Mouse (Mus musculus) C2C12 (cell line): ENCODE measurements around the gene Lrrc61. TPM values are rescaled to one million over a fixed set of nuclear protein-coding genes. Genes with fewer than 3 reads are reported as not detected.

Experiments
- H3K27me3 ChIP-seq: one replicate; pipeline ENCODE4 v1.6.1; 2011; ENCODE audit not compliant: control insufficient read depth, insufficient read depth, insufficient read length
- H3K36me3 ChIP-seq: one replicate; pipeline ENCODE4 v1.6.1; 2011; ENCODE audit not compliant: control insufficient read depth, insufficient read depth
- H3K4me3 ChIP-seq: one replicate; pipeline ENCODE4 v1.5.1; 2011; ENCODE audit warnings: mild to moderate bottlenecking, control low read depth; ENCODE audit not compliant: poor library complexity, insufficient read depth, severe bottlenecking
- H3K79me2 ChIP-seq: one replicate; pipeline ENCODE4 v1.6.1; 2011; ENCODE audit not compliant: control insufficient read depth, insufficient read depth
- H3K79me3 ChIP-seq: one replicate; pipeline ENCODE4 v1.6.1; 2011; ENCODE audit warnings: low read depth, control low read depth
- H3ac ChIP-seq: one replicate; pipeline ENCODE3; 2011; ENCODE audit warnings: low read depth; ENCODE audit not compliant: control insufficient read depth, insufficient read length
- CEBPB ChIP-seq: IDR thresholded peaks from one replicate; pipeline ENCODE4 v1.6.1; 2011; ENCODE audit warnings: low read depth, mild to moderate bottlenecking, control low read depth, moderate library complexity
- CTCF ChIP-seq: IDR thresholded peaks from one replicate; pipeline ENCODE4 v1.5.1; 2011; ENCODE audit not compliant: control insufficient read depth, insufficient read depth, insufficient read length
- FOSL1 ChIP-seq: IDR thresholded peaks from one replicate; pipeline ENCODE4 v1.8.0; 2011; ENCODE audit warnings: mild to moderate bottlenecking, low read length; ENCODE audit not compliant: poor library complexity, insufficient read depth, severe bottlenecking
- MAX ChIP-seq: IDR thresholded peaks from one replicate; pipeline ENCODE4 v1.6.1; 2011; ENCODE audit warnings: mild to moderate bottlenecking, control low read depth
- MYOD1 ChIP-seq: IDR thresholded peaks from one replicate; pipeline ENCODE4 v1.6.1; 2011; ENCODE audit warnings: low read depth; ENCODE audit not compliant: control insufficient read depth, insufficient read length
- MYOG ChIP-seq: IDR thresholded peaks from one replicate; pipeline ENCODE4 v1.6.1; 2011; ENCODE audit not compliant: control insufficient read depth, insufficient read length; ENCODE audit errors: extremely low read depth
- USF1 ChIP-seq: IDR thresholded peaks from one replicate; pipeline ENCODE4 v1.6.1; 2011; ENCODE audit warnings: low read depth, mild to moderate bottlenecking, control low read depth, moderate library complexity
- polyA plus RNA-seq: library from polyadenylated mRNA; unstranded; fragments of >200 nt; fragmentation: generic; extraction: Trizol; gene quantifications from one replicate; pipeline ENCODE4 v1.2.1, GENCODE M21; 2012; ENCODE audit warnings: missing spikeins

Lrrc61 gene
- polyA plus RNA-seq, 1 experiment, result 6.2 TPM

DNA sequence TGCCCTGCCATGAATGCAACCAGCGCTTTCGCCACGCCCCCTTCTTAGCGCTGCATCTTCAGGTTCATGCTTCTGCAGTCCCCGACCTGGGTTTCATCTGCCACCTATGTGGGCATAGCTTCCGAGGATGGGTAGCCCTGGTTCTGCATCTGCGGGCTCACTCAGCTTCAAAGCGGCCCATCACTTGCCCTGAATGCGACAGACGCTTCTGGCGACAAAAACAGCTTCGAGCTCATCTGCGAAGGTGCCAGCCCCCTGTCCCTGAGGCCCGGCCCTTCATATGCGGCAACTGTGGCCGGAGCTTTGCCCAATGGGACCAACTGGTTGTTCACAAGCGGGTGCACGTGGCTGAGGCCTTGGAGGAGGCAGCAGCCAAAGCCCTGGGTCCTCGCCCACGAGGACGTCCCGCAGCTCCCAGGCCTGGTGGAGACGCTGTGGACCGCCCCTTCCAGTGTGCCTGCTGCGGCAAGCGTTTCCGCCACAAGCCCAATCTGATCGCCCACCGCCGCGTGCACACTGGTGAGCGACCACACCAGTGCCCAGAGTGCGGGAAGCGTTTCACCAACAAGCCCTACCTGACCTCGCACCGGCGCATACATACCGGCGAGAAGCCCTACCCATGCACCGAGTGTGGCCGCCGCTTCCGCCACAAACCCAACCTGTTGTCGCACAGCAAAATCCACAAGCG is 42.1 kb downstream of the Lrrc61 start:
- H3K27me3 ChIP-seq, result no peaks in the 10 kb centered on the region
- no peak overlapping the region for H3K4me3 ChIP-seq

DNA sequence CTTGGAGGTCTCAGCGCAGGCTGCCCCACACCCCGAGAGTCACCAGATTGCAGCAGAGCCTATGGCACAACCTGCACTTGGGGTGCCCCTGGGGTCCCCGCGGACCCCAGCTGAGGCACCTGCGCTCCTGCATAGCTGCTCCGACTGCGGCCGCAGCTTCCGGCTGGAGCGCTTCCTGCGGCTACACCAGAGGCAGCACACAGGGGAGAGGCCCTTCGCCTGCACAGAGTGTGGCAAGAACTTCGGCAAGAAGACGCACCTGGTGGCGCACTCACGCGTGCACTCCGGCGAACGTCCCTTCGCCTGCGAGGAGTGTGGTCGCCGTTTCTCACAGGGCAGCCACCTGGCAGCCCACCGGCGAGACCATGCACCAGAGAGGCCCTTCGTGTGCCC is 42.6 kb downstream of the Lrrc61 start:
- TF ChIP-seq MYOD1, result no peak
- TF ChIP-seq USF1, result no peak
- TF ChIP-seq MAX, result no peak
- TF ChIP-seq CEBPB, result no peak
- TF ChIP-seq MYOG, result no peak
- no peak for TF ChIP-seq FOSL1
- TF ChIP-seq CTCF, result no peak
- no peak overlapping the region for H3K4me3 ChIP-seq
- H3K79me3 ChIP-seq, result peaks cover 22% of the 10 kb centered on the region
- peaks cover 31% of the 10 kb centered on the region for H3K36me3 ChIP-seq
- H3K27me3 ChIP-seq, result no peaks in the 10 kb centered on the region
- H3K79me2 ChIP-seq, result peaks cover 42% of the 10 kb centered on the region
- H3ac ChIP-seq, result no peak overlapping the region

More for the DNA sequence above, 42.1 kb downstream of the Lrrc61 start:
- Histone ChIP-seq H3K36me3 (peaks cover 31% of the 10 kb centered on the region), H3K79me3 (peaks cover 22% of the 10 kb centered on the region), H3ac (no peak overlapping the region), H3K79me2 (peaks cover 42% of the 10 kb centered on the region)
- TF ChIP-seq MAX, result no peak

DNA sequence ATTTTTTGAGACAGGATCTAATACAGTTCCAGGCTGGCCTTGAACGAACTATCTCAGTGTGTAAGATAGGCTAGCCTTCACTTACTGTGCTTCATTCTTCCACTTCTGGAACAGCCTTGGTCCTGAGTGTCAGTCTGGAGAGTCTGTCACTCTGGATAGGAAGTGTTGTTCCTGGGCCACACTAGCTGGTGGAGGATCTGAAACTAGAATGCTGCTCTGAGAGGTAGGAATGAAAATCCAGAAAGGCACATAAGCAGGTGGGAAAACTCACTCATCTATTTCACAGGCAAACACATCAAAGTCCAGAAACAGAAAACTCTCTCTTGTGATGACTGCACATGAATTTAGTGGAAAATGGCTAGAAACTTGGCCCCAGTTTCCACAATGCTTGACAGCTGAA is 46.0 kb downstream of the Lrrc61 start:
- TF ChIP-seq MYOG (no peak), MYOD1 (no peak), CEBPB (no peak)
- Histone ChIP-seq H3K79me2 (peaks cover 24% of the 10 kb centered on the region), H3K36me3 (peaks cover 31% of the 10 kb centered on the region), H3K4me3 (no peak overlapping the region), H3K79me3 (peaks cover 8% of the 10 kb centered on the region), H3ac (no peak overlapping the region), H3K27me3 (no peaks in the 10 kb centered on the region)

DNA sequence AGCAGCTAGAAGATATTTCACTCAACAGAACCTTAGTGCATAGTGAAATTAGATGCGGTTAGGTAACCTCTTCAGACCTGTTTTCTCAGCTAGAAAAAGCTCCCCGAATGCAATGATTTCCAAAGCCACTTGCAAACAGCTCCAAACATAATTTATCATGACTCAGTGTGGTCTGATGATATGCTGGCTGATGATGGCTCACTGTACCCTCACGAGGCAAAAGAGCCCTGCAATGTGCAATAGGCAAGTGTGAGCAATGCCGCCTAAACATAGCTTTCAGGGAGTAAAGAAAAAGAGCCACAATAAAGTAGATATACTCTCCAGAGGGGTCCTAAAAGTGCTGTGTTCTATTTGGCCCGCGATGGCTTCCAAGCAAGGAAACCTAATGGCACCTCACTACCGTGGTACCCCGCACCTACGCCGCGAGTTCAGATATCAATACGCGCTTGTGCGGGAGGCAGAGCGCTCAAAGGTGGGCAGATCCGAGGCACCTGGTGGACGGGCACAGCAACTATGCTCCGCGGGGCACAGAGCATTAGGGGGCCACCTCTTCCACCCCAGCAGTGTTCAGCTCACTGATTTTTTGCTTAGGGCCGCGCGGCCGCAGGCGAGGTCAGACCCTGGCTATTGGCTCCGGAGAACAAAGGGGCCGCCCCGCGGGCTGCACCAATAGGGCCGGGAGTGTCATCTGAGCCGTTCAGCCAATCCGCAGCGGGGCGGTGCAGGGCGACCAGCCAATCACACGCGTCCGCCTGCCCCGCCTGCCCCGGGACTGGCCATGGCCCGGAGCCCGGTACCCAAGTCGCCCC is 46.9 kb downstream of the Lrrc61 start, which contains the start of gene Zfp775:
Zfp775 (plus strand) TSS at position 793 of the 809 bp plus-strand sequence.
- H3K4me3 ChIP-seq, result peak within 1 kb of the TSS; percentile 55
- TF ChIP-seq USF1 (peak; percentile 7), MAX (no peak)

DNA sequence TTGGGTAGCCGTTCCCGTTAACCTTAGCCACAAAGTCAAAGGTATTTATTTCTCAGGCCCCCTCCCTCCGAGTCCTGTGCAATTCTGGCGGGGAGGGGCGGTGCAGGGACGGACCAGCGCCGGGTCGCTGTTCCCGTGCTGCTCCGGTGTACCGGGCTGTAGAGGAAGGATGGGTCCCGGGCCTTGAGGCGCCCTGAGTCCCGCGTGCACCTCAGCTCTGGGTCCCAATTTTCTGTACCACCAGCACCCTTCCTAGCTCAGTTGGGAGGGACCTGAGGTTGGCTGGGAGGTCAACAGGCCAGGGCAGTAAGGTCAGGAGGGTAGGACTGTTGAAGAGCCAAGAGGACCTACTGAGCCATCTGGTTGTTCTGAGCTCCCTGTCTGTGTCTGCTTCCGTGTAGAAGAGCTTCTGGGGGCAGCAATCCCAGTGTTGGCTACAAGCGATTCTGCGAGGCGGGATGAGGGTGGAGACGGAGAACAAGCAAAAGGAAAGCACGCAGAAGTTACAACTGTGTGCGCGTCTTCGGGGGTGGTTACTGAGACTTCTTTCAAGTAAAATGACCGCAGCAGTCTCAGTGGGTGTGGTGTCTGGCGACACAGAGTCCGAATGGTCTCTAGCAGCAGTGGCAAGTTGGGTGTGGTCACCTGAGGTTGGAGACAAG is 47.6 kb downstream of the Lrrc61 start:
- peak overlapping the region; percentile 55 for H3K4me3 ChIP-seq
- H3K36me3 ChIP-seq, result peaks cover 16% of the 10 kb centered on the region
- peaks cover 8% of the 10 kb centered on the region for H3K79me2 ChIP-seq
- H3K27me3 ChIP-seq, result no peaks in the 10 kb centered on the region
- peaks cover 2% of the 10 kb centered on the region for H3K79me3 ChIP-seq
- TF ChIP-seq USF1, result no peak
- TF ChIP-seq CEBPB, result no peak
- TF ChIP-seq FOSL1, result no peak
- TF ChIP-seq MYOD1, result no peak
- TF ChIP-seq CTCF, result no peak
- no peak for TF ChIP-seq MYOG
- no peak for TF ChIP-seq MAX
- H3ac ChIP-seq, result peak overlapping the region; percentile 62

More for the DNA sequence above, 46.9 kb downstream of the Lrrc61 start, which contains the start of gene Zfp775:
- Histone ChIP-seq H3K79me2 (peaks cover 15% of the 10 kb centered on the region), H3ac (peak within 1 kb of the TSS; percentile 62), H3K79me3 (peaks cover 3% of the 10 kb centered on the region), H3K36me3 (peaks cover 23% of the 10 kb centered on the region), H3K27me3 (no peaks in the 10 kb centered on the region)

DNA sequence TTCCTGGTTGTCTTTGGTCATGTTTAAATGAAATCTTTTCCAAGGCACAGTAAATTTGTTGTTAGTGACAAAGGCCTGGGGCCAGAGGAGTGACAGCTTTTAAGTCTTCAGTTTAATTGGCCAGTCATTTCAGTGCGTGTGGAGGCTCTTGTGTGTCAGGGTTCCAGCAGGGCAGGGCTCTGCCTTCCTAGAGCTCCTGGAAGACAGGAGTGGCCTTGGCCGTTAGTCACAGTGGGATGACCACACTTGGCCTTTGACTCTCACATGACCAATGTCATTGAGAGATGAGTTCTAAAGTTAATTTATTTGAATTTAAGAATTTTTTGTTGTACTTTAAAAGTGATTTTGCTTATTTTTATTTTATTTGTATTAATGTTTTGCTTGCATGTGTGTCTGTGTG is 53.5 kb downstream of the Lrrc61 start:
- H3K36me3 ChIP-seq, result no peaks in the 10 kb centered on the region
- H3K79me3 ChIP-seq, result no peaks in the 10 kb centered on the region
- no peaks in the 10 kb centered on the region for H3K79me2 ChIP-seq
- no peaks in the 10 kb centered on the region for H3K27me3 ChIP-seq
- no peak overlapping the region for H3ac ChIP-seq
- TF ChIP-seq MYOG, result no peak
- no peak for TF ChIP-seq MAX
- H3K4me3 ChIP-seq, result no peak overlapping the region
